Mouse (Mus musculus): Measurements from ENCODE around the gene N4bp1.

GRCm38 (mm10) chr8:86848401-86848800 is 36.7 kb downstream of the N4bp1 start:
- TF ChIP-seq CTCF (IDR thresholded peaks at IDR 0.05; ENCODE audit: borderline replicate concordance, extremely low read depth, insufficient read depth, insufficient read length): no peak
- no peak for TF ChIP-seq POLR2A (IDR thresholded peaks at IDR 0.05; ENCODE audit: borderline replicate concordance, extremely low read depth, insufficient read depth, insufficient read length, poor library complexity, severe bottlenecking)

Data from brain, embryonic 14.5 days (tissue).